Mouse (Mus musculus): ENCODE data around the gene Trpc6.

Gene Trpc6

GRCm38 (mm10) chr9:8544041-8544794, at the start of gene Trpc6:
Trpc6 (plus strand) TSS chr9:8544142.
- in situ Hi-C loops (cut with MboI, MseI): no loop called here

GRCm38 (mm10) chr9:8520911-8521310, 23.0 kb upstream of the Trpc6 start:
- in situ Hi-C loops (cut with MboI, MseI): no loop called here

- in situ Hi-C loops (cut with MboI, MseI): no loop called here
Observed at GRCm38 (mm10) chr9:8533670-8534069, 10.3 kb upstream of the Trpc6 start.

DNA sequence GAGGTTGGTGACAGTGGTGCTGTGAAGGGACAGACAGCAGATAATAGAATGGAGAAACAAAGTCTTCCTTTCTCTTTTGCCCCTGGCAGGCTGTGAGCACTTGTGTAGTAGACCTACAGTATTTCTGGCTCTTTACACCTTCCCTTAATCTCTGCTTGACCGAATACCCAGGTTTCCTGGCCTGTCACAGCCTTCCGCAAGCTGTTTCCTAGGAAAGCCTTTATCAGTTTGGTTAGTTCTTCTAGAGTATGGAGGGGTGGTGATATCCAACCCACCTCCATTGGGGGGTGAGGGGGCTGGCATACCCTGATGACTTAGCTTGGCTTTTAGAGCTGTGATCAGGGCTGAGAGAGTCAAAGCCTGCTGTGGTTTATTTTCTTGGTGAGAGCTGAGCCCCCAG, 1.3 kb downstream of the Trpc6 start:
- in situ Hi-C loops (cut with MboI, MseI): no loop called here

DNA sequence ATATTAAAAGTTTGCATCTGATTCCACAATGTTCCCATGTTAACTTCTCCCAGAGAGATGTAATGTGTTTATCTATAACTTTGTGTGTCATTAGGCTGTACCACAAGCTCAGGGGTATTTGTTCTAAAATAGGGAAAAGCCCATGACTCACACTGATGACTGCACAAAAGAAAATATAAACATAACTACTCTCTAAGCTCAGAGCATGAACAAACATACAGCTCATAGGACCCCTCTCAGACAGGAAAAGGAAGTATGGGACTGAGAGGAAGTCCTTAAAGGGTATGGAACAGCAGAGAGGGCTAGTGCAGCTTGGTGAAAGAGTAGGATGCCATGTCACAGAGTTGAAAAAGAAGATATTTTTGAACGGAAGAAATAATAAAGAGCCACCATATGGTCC, 14.6 kb downstream of the Trpc6 start:
- in situ Hi-C loops (cut with MboI, MseI): no loop called here

DNA sequence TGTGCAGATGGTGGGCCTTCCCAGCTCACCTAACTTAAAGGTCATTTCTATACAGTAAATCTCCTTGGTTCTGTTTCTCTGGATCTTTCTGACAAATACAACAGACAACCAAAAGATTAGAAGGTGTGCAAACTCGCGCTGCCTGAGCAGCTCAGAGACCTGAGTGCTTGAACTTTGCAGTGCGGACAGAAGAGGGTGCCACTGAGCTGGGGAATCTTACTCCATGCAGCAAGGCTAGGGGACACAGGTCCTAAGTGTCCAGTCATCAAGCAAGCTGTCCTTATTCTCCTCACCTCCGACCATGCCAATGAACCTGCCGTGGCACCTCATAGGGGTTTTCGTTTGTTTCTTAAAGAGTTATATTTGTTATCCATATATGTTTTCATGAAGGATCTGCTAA, 48.7 kb downstream of the Trpc6 start:
- in situ Hi-C loops (cut with MboI, MseI): no loop called here

- in situ Hi-C loops (cut with MboI, MseI): no loop called here
Observed at GRCm38 (mm10) chr9:8597089-8597488, 53.1 kb downstream of the Trpc6 start.

DNA sequence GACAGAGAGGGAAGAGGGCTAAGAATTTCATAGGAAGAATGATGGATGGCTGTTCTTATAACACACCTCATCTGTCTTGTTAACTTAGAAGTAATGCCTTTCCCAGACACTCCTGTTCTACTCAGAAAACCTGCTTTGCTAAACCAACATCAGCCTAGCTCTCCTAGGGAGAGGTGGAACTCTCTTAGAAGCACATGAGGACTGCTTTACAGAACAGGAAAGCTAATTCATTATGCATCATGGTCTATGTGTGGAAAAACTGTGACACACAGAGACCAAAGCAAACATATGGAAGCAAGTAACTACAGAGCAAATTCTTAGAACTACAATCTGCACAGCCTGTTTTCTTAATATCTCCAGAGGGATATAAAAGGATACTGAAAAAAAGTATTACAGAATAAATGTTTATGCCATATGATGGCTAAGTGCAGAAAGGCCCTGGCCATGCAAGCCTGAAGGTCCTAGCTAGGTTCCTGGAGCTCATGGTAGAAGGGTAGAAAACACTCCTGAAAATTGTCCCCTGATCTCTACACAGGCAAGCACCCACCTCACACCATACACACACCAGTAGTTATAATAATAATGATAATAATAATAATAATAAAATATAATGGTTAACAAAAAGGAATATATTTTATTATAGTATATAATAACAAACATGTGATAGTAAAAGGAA, 63.0 kb downstream of the Trpc6 start:
- in situ Hi-C loops (cut with MboI, MseI): no loop called here

DNA sequence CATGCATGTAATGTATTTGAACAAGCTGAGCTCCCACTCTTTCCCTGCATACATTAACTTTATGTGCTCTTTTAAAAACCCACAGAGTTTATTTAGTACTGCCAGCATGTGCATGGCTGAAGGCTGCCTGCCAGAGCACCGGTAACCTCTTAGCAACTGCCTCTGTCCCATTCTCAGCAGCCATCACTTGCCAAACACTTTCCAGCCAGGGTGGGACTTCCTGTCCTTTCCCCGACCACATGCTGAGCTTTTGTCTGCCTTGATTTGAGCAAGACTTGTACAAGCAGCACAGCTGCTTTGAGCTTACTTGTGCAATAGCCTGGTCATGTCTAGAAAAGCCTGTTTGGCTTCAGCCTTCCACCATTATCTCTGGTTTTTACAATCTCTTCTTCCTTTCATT, 90.4 kb downstream of the Trpc6 start:
- in situ Hi-C loops (cut with MboI, MseI): no loop called here

DNA sequence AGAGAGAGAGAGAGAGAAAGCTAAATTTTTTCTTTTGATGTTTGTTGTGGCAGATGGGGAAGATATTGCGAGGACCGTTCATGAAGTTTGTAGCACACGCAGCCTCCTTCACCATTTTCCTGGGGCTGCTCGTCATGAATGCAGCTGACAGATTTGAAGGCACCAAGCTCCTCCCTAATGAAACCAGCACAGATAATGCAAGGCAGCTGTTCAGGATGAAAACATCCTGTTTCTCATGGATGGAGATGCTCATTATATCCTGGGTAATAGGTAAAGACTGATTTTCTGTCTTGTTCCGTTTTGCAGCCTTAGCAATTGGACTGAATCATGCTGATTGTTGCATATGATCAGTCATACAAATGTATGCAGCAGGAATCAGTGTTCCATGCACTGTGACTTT, 99.5 kb downstream of the Trpc6 start:
- in situ Hi-C loops (cut with MboI, MseI): no loop called here

- in situ Hi-C loops (cut with MboI, MseI): no loop called here
Observed at GRCm38 (mm10) chr9:8655347-8655746, 111.4 kb downstream of the Trpc6 start.

GRCm38 (mm10) chr9:8672944-8673343, 129.0 kb downstream of the Trpc6 start:
- in situ Hi-C loops (cut with MboI, MseI): no loop called here

DNA sequence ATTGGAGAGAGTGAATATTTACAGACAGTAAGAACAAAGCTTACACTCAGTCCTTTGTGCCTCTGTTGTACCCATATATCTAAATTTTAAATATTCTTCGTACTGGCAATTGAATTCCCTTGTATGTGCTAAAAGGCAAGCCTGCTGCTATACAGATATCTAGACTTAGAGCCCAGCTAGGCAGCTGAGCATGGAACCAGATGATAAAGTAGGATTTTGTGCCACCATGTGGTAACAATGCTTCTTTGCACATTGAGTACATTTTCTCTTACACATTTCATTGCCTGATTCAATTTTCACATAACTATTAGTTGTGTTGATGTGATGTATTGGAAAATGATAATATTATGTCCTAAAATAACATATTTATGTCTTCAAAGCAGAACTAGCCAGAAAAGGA, 132.7 kb downstream of the Trpc6 start:
- in situ Hi-C loops (cut with MboI, MseI): no loop called here

- in situ Hi-C loops (cut with MboI, MseI): no loop called here
Observed at GRCm38 (mm10) chr9:8693177-8693576, 149.2 kb downstream of the Trpc6 start.

- in situ Hi-C loops (cut with MboI, MseI): loop anchor here (25.0 kb wide), 1 partner anchor 262 kb away; the partner anchor contains the start of gene Gm16485
Observed at GRCm38 (mm10) chr9:8700669-8701068, 156.7 kb downstream of the Trpc6 start.

DNA sequence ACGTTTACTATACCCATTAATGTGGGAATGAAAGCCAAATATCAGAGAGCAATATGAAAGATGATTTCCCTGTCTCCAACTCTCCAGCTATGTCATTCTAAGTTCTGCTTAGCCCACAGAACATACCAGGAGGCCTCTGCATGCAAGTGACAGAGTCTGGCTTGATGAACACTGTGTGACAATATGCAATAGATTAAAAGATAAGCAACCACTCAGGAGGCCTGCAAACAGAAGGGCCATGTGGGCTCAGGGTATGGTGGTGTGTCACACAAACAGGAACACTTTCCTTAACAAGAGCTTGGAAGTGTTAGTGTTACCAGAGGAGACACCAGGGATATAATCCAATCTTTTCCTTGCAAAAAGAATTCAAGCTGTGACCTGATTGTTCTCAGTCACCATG, 159.6 kb downstream of the Trpc6 start:
- in situ Hi-C loops (cut with MboI, MseI): loop anchor here (25.0 kb wide), 1 partner anchor 259 kb away; the partner anchor contains the start of gene Gm16485

GRCm38 (mm10) chr9:8703956-8704355, 160.0 kb downstream of the Trpc6 start:
- in situ Hi-C loops (cut with MboI, MseI): loop anchor here (25.0 kb wide), 1 partner anchor 258 kb away; the partner anchor contains the start of gene Gm16485

- in situ Hi-C loops (cut with MboI, MseI): loop anchor here (25.0 kb wide), 1 partner anchor 252 kb away; the partner anchor contains the start of gene Gm16485
Observed at GRCm38 (mm10) chr9:8710052-8710739, 166.3 kb downstream of the Trpc6 start.

DNA sequence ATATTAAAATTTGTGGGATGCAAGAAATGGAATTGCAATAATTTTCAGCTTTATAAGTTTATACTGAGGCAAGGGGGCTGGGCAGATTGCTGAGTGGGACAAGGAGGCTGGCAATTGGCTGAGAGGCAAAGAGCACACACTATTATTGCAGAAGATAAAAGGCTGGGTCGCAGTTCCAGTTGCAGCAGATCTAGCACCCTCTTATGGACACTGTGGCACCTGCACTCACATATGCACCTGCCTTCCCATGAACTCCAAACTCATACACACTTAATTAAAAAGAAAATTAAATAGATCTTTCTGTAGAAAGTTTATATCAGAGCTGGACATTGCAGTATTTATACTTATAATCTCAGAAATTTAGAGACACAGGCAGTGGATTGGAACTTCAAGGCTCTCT, 175.1 kb downstream of the Trpc6 start:
- in situ Hi-C loops (cut with MboI, MseI): loop anchor here (25.0 kb wide), 1 partner anchor 243 kb away; the partner anchor contains the start of gene Gm16485

GRCm38 (mm10) chr9:8729056-8729455, 185.1 kb downstream of the Trpc6 start:
- in situ Hi-C loops (cut with MboI, MseI): no loop called here

Measured in T-helper 2 cell (primary cell).